Mouse (Mus musculus) olfactory bulb, adult 2 months (tissue): ENCODE measurements at regions not wholly inside any gene's neighbourhood (a gene's known extent, or its start where the extent isn't known, plus 50 kb on each side); places are given as distances from the start of the nearest gene placed in this dataset.

Experiments used
- CTCF ChIP-seq: fragments of 200-500 bp; IDR thresholded peaks from 2 replicates; pipeline ENCODE4 v1.5.1; 2012; ENCODE audit warnings: low read depth, mild to moderate bottlenecking, low read length, moderate library complexity; ENCODE audit not compliant: insufficient read depth
- POLR2A ChIP-seq: fragments of 200-500 bp; IDR thresholded peaks from 2 replicates; pipeline ENCODE4 v1.6.1; 2012; ENCODE audit warnings: mild to moderate bottlenecking, low read depth, low read length, moderate library complexity; ENCODE audit not compliant: insufficient read depth

GRCm38 (mm10) chr3:39322225-39322624 lies 435.5 kb downstream of the Fat4 start:
- TF ChIP-seq POLR2A: no peak
- TF ChIP-seq CTCF: no peak
